25 mouse cellular contexts compared by ENCODE assay signal in genomic region chr6:32936365-32936764, GRCm38 (mm10).
A peak's percentile ranks its signal among the peaks of the same experiment; 100 is the strongest.
DNase-seq lines count a peak whose midpoint lies in the region; TF ChIP-seq lines count a peak whose summit lies in the region.
"Had no signal": no experiment of that assay in that cellular context is flagged by ENCODE, and none has a peak within 500 bp of the region (broad histone marks: within the 10 kb centered on the region; RNA-seq: fewer than 3 reads in every experiment).

No protein-coding gene starts in this region.

- TF ChIP-seq POLR2A in liver, adult 2 months (IDR thresholded peaks at IDR 0.05; ENCODE audit: extremely low read depth, insufficient read depth, low read length), result no peak
- TF ChIP-seq POLR2A in MEL (IDR thresholded peaks at IDR 0.05; ENCODE audit: control insufficient read depth in 1 of 2, insufficient read depth in 1 of 2, low read depth in 1 of 2, low read length in 2 of 2, poor library complexity in 1 of 2), result no peak
- no peak for TF ChIP-seq POLR2A in myocyte (IDR thresholded peaks at IDR 0.05; ENCODE audit: insufficient read length, low read depth)

- peak; percentile 37 for DNase-seq in liver, adult 2 months (ENCODE audit: extremely low read depth, low read depth, low spot score)
- DNase-seq in liver (no peak), MEL (ENCODE audit: low read depth, low spot score) (no peak)
- peak; percentile 74 for DNase-seq in Muller cell, postnatal 12 days (ENCODE audit: inconsistent ontology term)
- DNase-seq in kidney, postnatal 4 days, result no peak
- no peak for DNase-seq in thymus, postnatal 25 days
- DNase-seq: adrenal gland, postnatal 10 days; B cell, adult 2 months; cerebellum, adult 18-20 months; cerebellum, postnatal 10 days; gastrocnemius, postnatal 25 days; heart, adult 11 months; kidney, postnatal 14 days; right cerebral cortex, postnatal 25 days; thymus, postnatal 14 days had no signal

- no peak overlapping the region for H3ac ChIP-seq in myocyte (ENCODE audit: control insufficient read depth, insufficient read length)

- no peaks in the 10 kb centered on the region for H3K4me1 ChIP-seq in liver, adult 2 months (ENCODE audit: control insufficient read depth, insufficient read depth, low read length)
- H3K4me1 ChIP-seq in MEL (ENCODE audit: control insufficient read depth in 1 of 2, insufficient read depth in 2 of 2, low read length in 2 of 2), result peaks cover 12 to 22% of the 10 kb centered on the region in 2 experiments

- no peak overlapping the region for H3K9ac ChIP-seq in liver, adult 2 months (ENCODE audit: low read depth, low read length)
- H3K9ac ChIP-seq in MEL (ENCODE audit: control insufficient read depth, low read depth, low read length, poor library complexity, severe bottlenecking), result no peak overlapping the region
- H3K9ac ChIP-seq: embryonic facial prominence, embryonic 13.5 days; heart, embryonic 15.5 days; hindbrain, embryonic 12.5 days; midbrain, embryonic 15.5 days; neural tube, embryonic 12.5 days had no signal

- H3K4me3 ChIP-seq in liver, adult 2 months (ENCODE audit: insufficient read depth, low read depth, low read length), result no peak overlapping the region
- no peak overlapping the region for H3K4me3 ChIP-seq in MEL (ENCODE audit: control insufficient read depth in 1 of 2, insufficient read depth in 1 of 2, low read depth in 2 of 2, low read length in 2 of 2)
- H3K4me3 ChIP-seq in myocyte, result no peak overlapping the region
- H3K4me3 ChIP-seq: embryonic facial prominence, embryonic 13.5 days; erythroblast, embryonic 14.5 days; heart, embryonic 10.5 days; heart, embryonic 15.5 days; hindbrain, embryonic 12.5 days; midbrain, embryonic 15.5 days; neural tube, embryonic 12.5 days had no signal

- no peak for TF ChIP-seq RAD21 in MEL (IDR thresholded peaks at IDR 0.05; ENCODE audit: low read depth, low read length)

- no peak for TF ChIP-seq CTCF in liver, adult 2 months (IDR thresholded peaks at IDR 0.05; ENCODE audit: low read depth, low read length)
- no peak for TF ChIP-seq CTCF in MEL (IDR thresholded peaks at IDR 0.05 in 2 of 3, conservative IDR thresholded peaks at IDR 0.05 in 1 of 3; ENCODE audit: control insufficient read depth in 1 of 3, insufficient read depth in 1 of 3, low read depth in 2 of 3, low read length in 3 of 3, poor library complexity in 1 of 3, severe bottlenecking in 1 of 3)

- no peaks in the 10 kb centered on the region for H3K27me3 ChIP-seq in liver, adult 2 months (ENCODE audit: control insufficient read depth, insufficient read depth, low read length)
- no peaks in the 10 kb centered on the region for H3K27me3 ChIP-seq in MEL (ENCODE audit: control insufficient read depth in 1 of 2, insufficient read depth in 2 of 2, low read length in 2 of 2)
- H3K27me3 ChIP-seq in myocyte (ENCODE audit: control insufficient read depth, insufficient read depth, insufficient read length), result no peaks in the 10 kb centered on the region
- H3K27me3 ChIP-seq: embryonic facial prominence, embryonic 13.5 days; heart, embryonic 15.5 days; hindbrain, embryonic 12.5 days; midbrain, embryonic 15.5 days; neural tube, embryonic 12.5 days; Patski had no signal

- TF ChIP-seq EP300 in MEL (IDR thresholded peaks at IDR 0.05; ENCODE audit: low read depth in 1 of 2, low read length in 2 of 2), result no peak

- no peak overlapping the region for H3K27ac ChIP-seq in liver, adult 2 months (replicated peaks; ENCODE audit: insufficient read depth, low read depth, low read length)
- H3K27ac ChIP-seq in MEL (ENCODE audit: control insufficient read depth, low read depth, low read length), result no peak overlapping the region
- H3K27ac ChIP-seq: embryonic facial prominence, embryonic 13.5 days; heart, embryonic 10.5 days; heart, embryonic 15.5 days; hindbrain, embryonic 12.5 days; midbrain, embryonic 15.5 days; neural tube, embryonic 12.5 days had no signal

- no peaks in the 10 kb centered on the region for H3K9me3 ChIP-seq in MEL (replicated peaks; ENCODE audit: insufficient read depth, low read length)
- H3K9me3 ChIP-seq: embryonic facial prominence, embryonic 13.5 days; heart, embryonic 10.5 days; heart, embryonic 15.5 days; hindbrain, embryonic 12.5 days; midbrain, embryonic 15.5 days; neural tube, embryonic 12.5 days had no signal

- peak overlapping the region; percentile 24 for H3K4me2 ChIP-seq in myocyte (ENCODE audit: low read depth)
- H3K4me2 ChIP-seq: embryonic facial prominence, embryonic 13.5 days; heart, embryonic 15.5 days; hindbrain, embryonic 12.5 days; liver, embryonic 11.5 days; midbrain, embryonic 15.5 days; neural tube, embryonic 12.5 days had no signal

- peaks cover under 1% of the 10 kb centered on the region; the same call in 1 of the 2 replicates for H3K79me2 ChIP-seq in liver, adult 2 months (ENCODE audit: control insufficient read depth, insufficient read depth, low read length)
- H3K79me2 ChIP-seq in MEL (ENCODE audit: control insufficient read depth, insufficient read depth, low read length, poor library complexity) (peaks cover 6% of the 10 kb centered on the region), myocyte (ENCODE audit: control insufficient read depth, insufficient read depth) (peaks cover 30% of the 10 kb centered on the region)

- H3K36me3 ChIP-seq in liver, adult 2 months (ENCODE audit: control insufficient read depth, insufficient read depth, low read length), result no peaks in the 10 kb centered on the region
- peaks cover 2 to 38% of the 10 kb centered on the region in 2 experiments for H3K36me3 ChIP-seq in MEL (ENCODE audit: control insufficient read depth in 1 of 2, insufficient read depth in 2 of 2, low read length in 2 of 2)
- no peaks in the 10 kb centered on the region for H3K36me3 ChIP-seq in myocyte (ENCODE audit: control insufficient read depth, insufficient read depth)
- H3K36me3 ChIP-seq: embryonic facial prominence, embryonic 13.5 days; heart, embryonic 10.5 days; heart, embryonic 15.5 days; hindbrain, embryonic 12.5 days; midbrain, embryonic 15.5 days; neural tube, embryonic 12.5 days had no signal

- WGBS in liver, adult 2 months, result 75% methylated on average over 2 of the region's 2 CpGs

TF ChIP-seq in MEL, 35 proteins besides CTCF, POLR2A, EP300 and RAD21:
- TF ChIP-seq GATA1 (IDR thresholded peaks at IDR 0.05; ENCODE audit: low read depth, low read length) (peak; percentile 36; the same call in 1 of the 2 replicates), CHD1 (IDR thresholded peaks at IDR 0.05; ENCODE audit: low read depth, low read length) (no peak)
TF ChIP-seq in MEL: peak in this region for 1.

TF ChIP-seq in myocyte, 11 proteins besides CTCF, POLR2A, EP300 and RAD21:
- TF ChIP-seq MYOG (IDR thresholded peaks at IDR 0.05; ENCODE audit: control insufficient read depth in 1 of 3, insufficient read depth in 1 of 3, insufficient read length in 2 of 3, low read depth in 2 of 3), result no peak

Comparison
In these comparisons a context has a peak if more than half of its experiments do, and no peak if none do; other contexts are left out.
1. DNase-seq: peak in liver, adult 2 months (single experiment) and Muller cell, postnatal 12 days (single experiment); none in liver (single experiment), MEL (single experiment), kidney, postnatal 4 days (0 of 2) and thymus, postnatal 25 days (single experiment).